Mouse (Mus musculus): Measurements from ENCODE around the gene Ube2h. TPM values are rescaled to one million over a fixed set of nuclear protein-coding genes. Genes with fewer than 3 reads are reported as not detected.

Gene Ube2h
- polyA plus RNA-seq, 1 experiment from 2014 or later = 30.2 TPM

DNA sequence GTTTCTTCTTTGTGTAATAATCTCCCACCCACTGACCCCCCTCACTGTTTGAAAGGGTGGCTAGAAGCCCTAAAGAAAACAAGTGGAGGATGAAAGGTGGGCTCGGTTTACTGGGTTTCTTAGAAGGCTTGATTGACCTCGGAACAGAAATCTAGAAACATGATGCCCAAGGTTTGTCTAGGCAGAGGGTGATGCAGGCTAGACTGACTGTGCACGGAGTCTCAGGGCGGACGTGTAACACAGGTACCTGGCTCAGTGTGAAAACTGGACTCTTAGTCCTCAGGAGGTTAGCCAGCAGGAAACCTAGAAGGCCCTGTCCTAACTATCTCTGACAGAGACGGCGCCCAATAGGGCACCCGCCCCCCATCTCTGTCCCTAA is 131.9 kb downstream of the Ube2h start:
- Histone ChIP-seq H3K36me3 (ENCODE audit: control insufficient read depth, insufficient read depth, low read length) (no peaks in the 10 kb centered on the region), H3K9ac (ENCODE audit: low read depth, low read length) (peak overlapping the region; percentile 68), H3K4me1 (ENCODE audit: control insufficient read depth, insufficient read depth, low read length) (peaks cover 41% of the 10 kb centered on the region), H3K4me2 (ENCODE audit: low read depth, low read length) (peak overlapping the region; percentile 67), H3K27ac (ENCODE audit: low read length) (no peak overlapping the region), H3K4me3 (ENCODE audit: low read length) (peak overlapping the region; percentile 60), H3K27me3 (replicated peaks; ENCODE audit: control insufficient read depth, insufficient read depth, low read length) (peaks cover 62% of the 10 kb centered on the region), H3K9me3 (ENCODE audit: control insufficient read depth, low read length) (no peaks in the 10 kb centered on the region)
- no peak for ATAC-seq
- 18% methylated on average over 8 of the region's 8 CpGs for WGBS

GRCm38 (mm10) chr6:30171967-30172366 is 132.4 kb downstream of the Ube2h start:
- peaks cover 40% of the 10 kb centered on the region for H3K4me1 ChIP-seq (ENCODE audit: control insufficient read depth, insufficient read depth, low read length)
- 41% methylated on average over 10 of the region's 10 CpGs for WGBS
- ATAC-seq = no peak
- no peak overlapping the region for H3K4me2 ChIP-seq (ENCODE audit: low read depth, low read length)
- no peak overlapping the region for H3K9ac ChIP-seq (ENCODE audit: low read depth, low read length)
- H3K4me3 ChIP-seq (ENCODE audit: low read length) = no peak overlapping the region
- no peak overlapping the region for H3K27ac ChIP-seq (ENCODE audit: low read length)
- no peaks in the 10 kb centered on the region for H3K9me3 ChIP-seq (ENCODE audit: control insufficient read depth, low read length)
- peaks cover 58% of the 10 kb centered on the region for H3K27me3 ChIP-seq (replicated peaks; ENCODE audit: control insufficient read depth, insufficient read depth, low read length)
- H3K36me3 ChIP-seq (ENCODE audit: control insufficient read depth, insufficient read depth, low read length) = no peaks in the 10 kb centered on the region

DNA sequence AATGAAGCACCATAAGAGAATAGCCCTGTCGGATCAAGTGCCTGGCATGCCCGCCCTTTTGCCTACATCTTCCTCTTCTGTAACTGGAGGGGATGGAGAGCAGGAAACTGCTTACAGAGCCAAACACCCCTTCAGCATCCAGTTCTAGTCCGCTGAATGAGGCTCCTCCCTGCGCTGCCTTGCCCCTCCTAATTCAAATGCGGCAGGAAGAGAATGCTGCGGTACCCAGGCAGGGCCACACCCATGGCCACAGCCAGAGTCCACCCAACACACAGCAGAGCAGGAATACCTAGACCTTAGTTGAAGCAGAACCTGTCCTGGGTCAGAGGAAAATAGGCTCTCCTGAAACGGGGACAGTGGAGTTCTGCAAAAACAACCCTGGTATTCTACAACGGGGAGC is 133.1 kb downstream of the Ube2h start:
- peaks cover 52% of the 10 kb centered on the region for H3K27me3 ChIP-seq (replicated peaks; ENCODE audit: control insufficient read depth, insufficient read depth, low read length)
- no peak overlapping the region for H3K9ac ChIP-seq (ENCODE audit: low read depth, low read length)
- WGBS = 36% methylated on average over 8 of the region's 8 CpGs
- no peaks in the 10 kb centered on the region for H3K36me3 ChIP-seq (ENCODE audit: control insufficient read depth, insufficient read depth, low read length)
- H3K27ac ChIP-seq (ENCODE audit: low read length) = no peak overlapping the region
- no peak for ATAC-seq
- peaks cover 36% of the 10 kb centered on the region for H3K4me1 ChIP-seq (ENCODE audit: control insufficient read depth, insufficient read depth, low read length)
- H3K9me3 ChIP-seq (ENCODE audit: control insufficient read depth, low read length) = no peaks in the 10 kb centered on the region
- H3K4me2 ChIP-seq (ENCODE audit: low read depth, low read length) = no peak overlapping the region
- H3K4me3 ChIP-seq (ENCODE audit: low read length) = no peak overlapping the region

DNA sequence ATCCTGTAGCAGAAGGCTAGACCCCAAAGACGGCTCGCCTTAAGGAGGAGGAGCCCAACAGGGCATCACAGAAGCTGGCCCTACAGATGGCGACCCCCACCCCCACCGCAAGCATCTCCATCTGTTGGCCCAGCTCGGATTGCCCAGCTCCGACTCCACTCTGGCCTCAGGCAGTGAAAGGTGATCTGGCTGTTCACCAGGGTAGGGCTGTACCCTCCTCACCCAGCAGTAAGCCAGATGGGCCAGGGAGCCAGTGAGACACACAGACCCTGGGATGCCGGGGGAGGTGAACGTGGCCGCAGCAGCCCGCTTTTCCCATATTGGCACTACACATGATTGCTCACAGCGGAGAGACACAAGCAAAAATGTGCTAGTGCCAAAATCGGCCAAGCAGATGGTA is 135.2 kb downstream of the Ube2h start:
- peaks cover 33% of the 10 kb centered on the region for H3K27me3 ChIP-seq (replicated peaks; ENCODE audit: control insufficient read depth, insufficient read depth, low read length)
- no peaks in the 10 kb centered on the region for H3K9me3 ChIP-seq (ENCODE audit: control insufficient read depth, low read length)
- no peak overlapping the region for H3K27ac ChIP-seq (ENCODE audit: low read length)
- H3K4me3 ChIP-seq (ENCODE audit: low read length) = no peak overlapping the region
- WGBS = 72% methylated on average over 12 of the region's 12 CpGs
- peaks cover 18% of the 10 kb centered on the region for H3K4me1 ChIP-seq (ENCODE audit: control insufficient read depth, insufficient read depth, low read length)
- H3K9ac ChIP-seq (ENCODE audit: low read depth, low read length) = no peak overlapping the region
- no peak overlapping the region for H3K4me2 ChIP-seq (ENCODE audit: low read depth, low read length)
- no peak for ATAC-seq
- no peaks in the 10 kb centered on the region for H3K36me3 ChIP-seq (ENCODE audit: control insufficient read depth, insufficient read depth, low read length)

- H3K9ac ChIP-seq (ENCODE audit: low read depth, low read length) = no peak overlapping the region
- no peak overlapping the region for H3K4me3 ChIP-seq (ENCODE audit: low read length)
- no peak overlapping the region for H3K27ac ChIP-seq (ENCODE audit: low read length)
- ATAC-seq = no peak
- H3K27me3 ChIP-seq (replicated peaks; ENCODE audit: control insufficient read depth, insufficient read depth, low read length) = peaks cover 24% of the 10 kb centered on the region
- peaks cover 12% of the 10 kb centered on the region for H3K4me1 ChIP-seq (ENCODE audit: control insufficient read depth, insufficient read depth, low read length)
- no peaks in the 10 kb centered on the region for H3K9me3 ChIP-seq (ENCODE audit: control insufficient read depth, low read length)
- no peak overlapping the region for H3K4me2 ChIP-seq (ENCODE audit: low read depth, low read length)
- no peaks in the 10 kb centered on the region for H3K36me3 ChIP-seq (ENCODE audit: control insufficient read depth, insufficient read depth, low read length)
- WGBS = 89% methylated on average over 3 of the region's 3 CpGs
These were observed 136.1 kb downstream of the Ube2h start for GRCm38 (mm10) chr6:30168275-30168674.

DNA sequence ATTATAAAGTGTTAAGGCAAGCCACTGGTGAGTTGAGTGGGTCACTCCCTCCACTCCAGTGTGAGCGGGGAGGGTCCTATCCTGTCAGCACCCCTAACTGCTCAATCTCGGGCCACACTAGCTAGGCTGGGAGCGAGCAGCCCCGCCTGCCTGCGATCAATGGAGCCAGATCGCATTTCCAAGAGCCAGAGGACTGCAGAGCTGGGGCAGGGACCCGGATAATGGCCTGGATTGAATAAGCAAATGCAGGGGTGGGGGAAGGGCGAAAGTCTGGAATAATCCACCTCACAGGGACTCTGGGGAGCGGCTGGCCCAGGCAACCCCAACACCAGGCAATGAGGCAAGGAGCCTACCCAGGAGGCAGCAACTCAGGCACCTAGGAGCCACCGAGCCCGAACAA is 137.1 kb downstream of the Ube2h start:
- H3K4me1 ChIP-seq (ENCODE audit: control insufficient read depth, insufficient read depth, low read length) = peaks cover 6% of the 10 kb centered on the region; the same call in 1 of the 2 replicates
- no peak for ATAC-seq
- no peak overlapping the region for H3K27ac ChIP-seq (ENCODE audit: low read length)
- no peak overlapping the region for H3K9ac ChIP-seq (ENCODE audit: low read depth, low read length)
- H3K4me3 ChIP-seq (ENCODE audit: low read length) = no peak overlapping the region
- H3K9me3 ChIP-seq (ENCODE audit: control insufficient read depth, low read length) = no peaks in the 10 kb centered on the region
- no peaks in the 10 kb centered on the region for H3K36me3 ChIP-seq (ENCODE audit: control insufficient read depth, insufficient read depth, low read length)
- WGBS = 41% methylated on average over 11 of the region's 11 CpGs
- no peak overlapping the region for H3K4me2 ChIP-seq (ENCODE audit: low read depth, low read length)
- peaks cover 15% of the 10 kb centered on the region for H3K27me3 ChIP-seq (replicated peaks; ENCODE audit: control insufficient read depth, insufficient read depth, low read length)

GRCm38 (mm10) chr6:30166349-30166748 is 138.0 kb downstream of the Ube2h start:
- 40% methylated on average over 3 of the region's 3 CpGs for WGBS
- peaks cover 12% of the 10 kb centered on the region for H3K27me3 ChIP-seq (replicated peaks; ENCODE audit: control insufficient read depth, insufficient read depth, low read length)
- peaks cover 5% of the 10 kb centered on the region; the same call in 1 of the 2 replicates for H3K4me1 ChIP-seq (ENCODE audit: control insufficient read depth, insufficient read depth, low read length)
- H3K9me3 ChIP-seq (ENCODE audit: control insufficient read depth, low read length) = no peaks in the 10 kb centered on the region
- ATAC-seq = no peak
- H3K4me3 ChIP-seq (ENCODE audit: low read length) = no peak overlapping the region
- no peak overlapping the region for H3K4me2 ChIP-seq (ENCODE audit: low read depth, low read length)
- no peak overlapping the region for H3K27ac ChIP-seq (ENCODE audit: low read length)
- no peaks in the 10 kb centered on the region for H3K36me3 ChIP-seq (ENCODE audit: control insufficient read depth, insufficient read depth, low read length)
- H3K9ac ChIP-seq (ENCODE audit: low read depth, low read length) = no peak overlapping the region

DNA sequence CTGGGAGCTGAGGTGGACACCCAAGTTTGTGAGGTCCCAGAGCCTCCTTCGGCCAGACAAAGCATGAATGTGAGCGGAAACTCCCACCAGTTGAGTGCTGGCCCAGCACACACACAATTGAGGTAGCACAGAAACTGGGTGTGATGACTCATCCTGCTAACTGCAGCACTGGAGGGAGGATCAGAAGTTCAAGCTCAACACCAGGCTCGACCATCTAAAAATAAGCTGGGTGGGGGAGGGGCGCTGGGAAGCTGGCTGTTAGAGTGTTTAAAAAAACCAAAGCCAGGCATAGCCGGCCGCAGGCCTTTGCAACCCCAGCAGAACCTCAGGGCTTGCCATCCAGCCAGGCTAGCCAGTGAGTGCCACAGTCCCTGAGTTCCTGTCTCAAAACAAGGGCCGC is 142.2 kb downstream of the Ube2h start:
- ATAC-seq = peak; percentile 38; the same call in 1 of the 2 replicates
- no peak overlapping the region for H3K9ac ChIP-seq (ENCODE audit: low read depth, low read length)
- WGBS = 43% methylated on average over 7 of the region's 7 CpGs
- H3K9me3 ChIP-seq (ENCODE audit: control insufficient read depth, low read length) = no peaks in the 10 kb centered on the region
- H3K27me3 ChIP-seq (replicated peaks; ENCODE audit: control insufficient read depth, insufficient read depth, low read length) = no peaks in the 10 kb centered on the region
- H3K36me3 ChIP-seq (ENCODE audit: control insufficient read depth, insufficient read depth, low read length) = no peaks in the 10 kb centered on the region
- H3K4me1 ChIP-seq (ENCODE audit: control insufficient read depth, insufficient read depth, low read length) = peaks cover 2% of the 10 kb centered on the region; the same call in 1 of the 2 replicates
- no peak overlapping the region for H3K4me2 ChIP-seq (ENCODE audit: low read depth, low read length)
- no peak overlapping the region for H3K27ac ChIP-seq (ENCODE audit: low read length)
- H3K4me3 ChIP-seq (ENCODE audit: low read length) = no peak overlapping the region

- Histone ChIP-seq H3K9ac (ENCODE audit: low read depth, low read length) (no peak overlapping the region), H3K4me2 (ENCODE audit: low read depth, low read length) (no peak overlapping the region), H3K27ac (ENCODE audit: low read length) (no peak overlapping the region), H3K4me1 (ENCODE audit: control insufficient read depth, insufficient read depth, low read length) (peaks cover 2% of the 10 kb centered on the region; the same call in 1 of the 2 replicates), H3K27me3 (replicated peaks; ENCODE audit: control insufficient read depth, insufficient read depth, low read length) (no peaks in the 10 kb centered on the region), H3K36me3 (ENCODE audit: control insufficient read depth, insufficient read depth, low read length) (no peaks in the 10 kb centered on the region), H3K4me3 (ENCODE audit: low read length) (no peak overlapping the region), H3K9me3 (ENCODE audit: control insufficient read depth, low read length) (no peaks in the 10 kb centered on the region)
- no peak for ATAC-seq
- 76% methylated on average over 2 of the region's 2 CpGs for WGBS
These were observed 142.7 kb downstream of the Ube2h start for GRCm38 (mm10) chr6:30161618-30162017.

Measured in intestine, embryonic 16.5 days (tissue).